Mouse (Mus musculus): ENCODE measurements around the gene Whrn. TPM values are rescaled to one million over a fixed set of nuclear protein-coding genes. Genes with fewer than 3 reads are reported as not detected.

Whrn gene
- 9.6 TPM for polyA plus RNA-seq (2017; shearing (Covaris generic))

GRCm38 (mm10) chr4:63495915-63496278, at the start of gene Whrn:
Whrn (minus strand) TSS chr4:63495991.

GRCm38 (mm10) chr4:63544494-63545230, 48.9 kb upstream of the Whrn start, which contains the start of gene Atp6v1g1:
Atp6v1g1 (plus strand) TSS chr4:63544772.

DNA sequence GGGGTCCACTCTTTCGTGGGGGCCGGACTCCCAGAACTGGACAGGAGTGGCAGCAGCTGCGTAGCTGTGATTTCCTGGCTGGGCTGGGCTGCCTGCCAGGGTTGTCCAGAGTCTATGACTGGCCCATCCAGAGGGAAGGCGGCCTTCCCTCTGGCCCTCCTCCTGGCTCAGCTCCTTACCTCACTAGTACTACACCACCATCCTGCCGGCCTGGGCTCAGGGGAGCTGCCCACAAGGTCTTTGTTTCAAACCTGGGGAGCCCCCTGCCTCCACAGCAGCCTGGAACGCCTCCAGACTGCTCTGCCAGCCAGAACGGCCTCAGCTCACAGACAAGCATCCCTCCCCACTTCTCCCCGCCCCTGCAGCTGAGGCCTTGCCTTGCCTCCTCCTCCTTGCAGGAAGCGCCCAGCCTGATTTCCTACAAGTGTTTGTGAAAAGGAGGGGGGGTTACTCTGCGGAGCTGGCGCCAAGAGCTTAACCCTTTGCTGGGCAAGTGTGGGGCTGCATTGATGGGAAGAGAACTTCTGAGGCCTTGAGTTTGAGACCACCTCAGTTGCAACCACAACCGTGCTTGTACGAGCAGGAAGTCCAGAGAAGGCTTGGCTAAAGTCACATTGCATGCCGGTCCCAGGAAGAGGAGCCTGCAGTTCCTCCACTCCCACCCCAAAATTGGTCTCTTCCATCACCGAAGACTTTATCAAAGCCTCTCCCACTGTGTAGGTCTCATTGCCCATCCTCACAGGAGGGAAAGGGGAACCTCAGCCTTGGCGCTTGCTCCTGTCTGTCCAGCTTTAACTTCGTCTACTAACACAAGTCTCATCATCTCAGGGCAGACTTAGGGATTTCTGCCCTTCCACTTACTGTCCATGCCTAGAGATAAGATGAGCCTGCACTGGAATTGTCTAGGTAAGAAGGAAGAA, 92.5 kb downstream of the Whrn start, which contains the start of gene Akna:
Gene Akna (minus strand): TSS at position 315 of the 920 bp plus-strand sequence.

Other genes starting within 250 kb of the Whrn start
- not detected for gene Orm1, start 151.4 kb downstream of the Whrn start, polyA plus RNA-seq (2017; shearing (Covaris generic))
- not detected for gene Orm3, start 139.8 kb downstream of the Whrn start, polyA plus RNA-seq (2017; shearing (Covaris generic))
- not detected for gene Orm2, start 133.5 kb downstream of the Whrn start, polyA plus RNA-seq (2017; shearing (Covaris generic))
- gene Akna, start 92.6 kb downstream of the Whrn start, polyA plus RNA-seq (2017; shearing (Covaris generic)): 260 TPM
- gene Atp6v1g1, start 48.8 kb upstream of the Whrn start, polyA plus RNA-seq (2017; shearing (Covaris generic)): 119 TPM
- gene Tmem268, start 62.8 kb upstream of the Whrn start, polyA plus RNA-seq (2017; shearing (Covaris generic)): 17.6 TPM
- gene Gm11213, start 109.3 kb upstream of the Whrn start, polyA plus RNA-seq (2017; shearing (Covaris generic)): not detected
- not detected for gene Tex48, start 126.4 kb upstream of the Whrn start, polyA plus RNA-seq (2017; shearing (Covaris generic))
- gene Gm11214, start 167.4 kb upstream of the Whrn start, polyA plus RNA-seq (2017; shearing (Covaris generic)): not detected
- gene Tnfsf15, start 249.1 kb upstream of the Whrn start, polyA plus RNA-seq (2017; shearing (Covaris generic)): not detected